Mouse (Mus musculus): ENCODE measurements around the gene Zfp786. TPM values are rescaled to one million over a fixed set of nuclear protein-coding genes. Genes with fewer than 3 reads are reported as not detected.

Gene Zfp786
- polyA plus RNA-seq, 1 experiment = 0.39 TPM

DNA sequence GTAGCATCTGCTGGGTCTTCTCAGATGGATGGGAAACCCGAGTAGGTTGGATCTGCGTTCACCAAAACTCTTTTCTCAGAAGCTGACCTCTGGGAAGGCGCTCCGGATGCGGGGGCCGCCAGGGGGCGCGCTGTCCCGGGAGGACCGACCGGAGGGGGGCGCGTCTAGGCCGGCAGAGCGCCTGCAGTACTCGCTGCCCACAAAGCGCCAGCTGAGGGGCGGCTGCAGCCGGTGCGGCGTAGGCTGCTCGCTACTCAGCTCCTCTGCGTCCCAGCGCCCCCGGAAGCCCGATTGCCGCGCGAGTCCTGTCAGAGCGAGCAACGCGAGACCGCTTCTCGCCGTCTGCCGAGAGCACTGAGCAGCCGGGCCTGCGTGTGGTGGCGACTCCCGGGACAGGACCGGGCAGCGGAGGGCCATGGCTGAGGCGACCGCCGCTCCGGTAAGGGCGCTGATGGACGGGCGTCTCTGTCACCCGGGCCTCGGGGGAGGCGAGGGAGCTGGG is 4.9 kb upstream of the Zfp786 start, which contains the start of gene Zfp398:
Zfp398 (plus strand) TSS at position 180 of the 502 bp plus-strand sequence.
- TF ChIP-seq MYOG (IDR thresholded peaks at IDR 0.05; ENCODE audit: control insufficient read depth, extremely low read depth, insufficient read length) (no peak), MYOD1 (IDR thresholded peaks at IDR 0.05; ENCODE audit: control insufficient read depth, insufficient read length, low read depth) (no peak), CEBPB (IDR thresholded peaks at IDR 0.05; ENCODE audit: low read depth) (no peak), FOSL1 (IDR thresholded peaks at IDR 0.05; ENCODE audit: insufficient read depth, low read length, poor library complexity, severe bottlenecking) (no peak), USF1 (IDR thresholded peaks at IDR 0.05; ENCODE audit: low read depth) (no peak), MAX (IDR thresholded peaks at IDR 0.05) (peak; percentile 23), CTCF (IDR thresholded peaks at IDR 0.05; ENCODE audit: control insufficient read depth, insufficient read depth, insufficient read length) (peak; percentile 99)
- Histone ChIP-seq H3ac (ENCODE audit: control insufficient read depth, insufficient read length, low read depth) (peak within 1 kb of the TSS; percentile 80), H3K4me3 (ENCODE audit: insufficient read depth, poor library complexity, severe bottlenecking) (peak within 1 kb of the TSS; percentile 80), H3K36me3 (ENCODE audit: control insufficient read depth, insufficient read depth) (peaks cover 3% of the 10 kb centered on the region), H3K79me3 (ENCODE audit: low read depth) (peaks cover 6% of the 10 kb centered on the region), H3K79me2 (ENCODE audit: control insufficient read depth, insufficient read depth) (peaks cover 21% of the 10 kb centered on the region), H3K27me3 (ENCODE audit: control insufficient read depth, insufficient read depth, insufficient read length) (no peaks in the 10 kb centered on the region)

DNA sequence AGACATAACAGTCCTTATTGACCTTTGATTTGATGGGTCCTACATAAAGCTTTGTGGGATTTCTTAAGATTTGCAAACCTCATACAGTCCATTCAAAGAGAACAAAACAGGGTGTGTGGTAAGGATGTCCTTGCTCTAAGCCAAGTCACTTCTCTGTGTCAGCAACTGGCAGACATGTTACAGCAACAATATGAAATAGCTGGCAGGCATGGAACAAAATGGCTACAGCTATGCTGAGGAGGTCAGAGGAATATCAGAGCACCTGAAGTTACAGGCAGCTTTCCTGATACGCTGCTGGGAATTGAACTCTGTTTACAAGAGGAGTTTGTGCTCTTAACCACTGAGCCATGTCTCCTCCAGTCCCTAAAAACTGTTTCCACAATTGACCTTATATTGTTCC is 1.6 kb upstream of the Zfp786 start:
- Histone ChIP-seq H3K79me3 (ENCODE audit: low read depth) (peaks cover 2% of the 10 kb centered on the region), H3K79me2 (ENCODE audit: control insufficient read depth, insufficient read depth) (peaks cover 7% of the 10 kb centered on the region), H3K27me3 (ENCODE audit: control insufficient read depth, insufficient read depth, insufficient read length) (no peaks in the 10 kb centered on the region), H3K36me3 (ENCODE audit: control insufficient read depth, insufficient read depth) (no peaks in the 10 kb centered on the region), H3ac (ENCODE audit: control insufficient read depth, insufficient read length, low read depth) (no peak overlapping the region), H3K4me3 (ENCODE audit: insufficient read depth, poor library complexity, severe bottlenecking) (no peak overlapping the region)
- TF ChIP-seq MYOD1 (IDR thresholded peaks at IDR 0.05; ENCODE audit: control insufficient read depth, insufficient read length, low read depth) (no peak), FOSL1 (IDR thresholded peaks at IDR 0.05; ENCODE audit: insufficient read depth, low read length, poor library complexity, severe bottlenecking) (no peak), MAX (IDR thresholded peaks at IDR 0.05) (no peak), MYOG (IDR thresholded peaks at IDR 0.05; ENCODE audit: control insufficient read depth, extremely low read depth, insufficient read length) (no peak), USF1 (IDR thresholded peaks at IDR 0.05; ENCODE audit: low read depth) (no peak)

DNA sequence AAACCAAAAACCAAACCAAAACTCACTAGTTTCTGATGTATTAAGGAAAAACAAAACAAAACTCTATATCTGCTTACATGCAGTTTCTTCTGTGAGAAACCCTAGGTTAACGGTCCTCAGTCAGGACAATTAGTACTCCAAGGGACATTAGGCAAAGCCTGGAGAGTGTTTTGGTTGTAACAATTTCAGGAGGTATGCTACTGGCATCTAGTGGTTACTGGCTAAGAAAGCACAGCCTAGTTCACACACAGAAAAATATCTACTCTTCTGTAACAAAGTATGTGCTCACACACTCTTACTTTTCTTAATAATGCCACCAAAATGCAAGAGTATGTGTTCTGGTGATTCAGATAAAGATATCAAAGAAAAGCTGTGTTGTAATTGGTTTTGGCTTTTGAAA is 1.7 kb downstream of the Zfp786 start:
- H3K79me2 ChIP-seq (ENCODE audit: control insufficient read depth, insufficient read depth) = no peaks in the 10 kb centered on the region
- no peaks in the 10 kb centered on the region for H3K79me3 ChIP-seq (ENCODE audit: low read depth)
- H3K27me3 ChIP-seq (ENCODE audit: control insufficient read depth, insufficient read depth, insufficient read length) = no peaks in the 10 kb centered on the region
- H3K36me3 ChIP-seq (ENCODE audit: control insufficient read depth, insufficient read depth) = no peaks in the 10 kb centered on the region
- no peak for TF ChIP-seq CEBPB (IDR thresholded peaks at IDR 0.05; ENCODE audit: low read depth)
- TF ChIP-seq MYOG (IDR thresholded peaks at IDR 0.05; ENCODE audit: control insufficient read depth, extremely low read depth, insufficient read length) = no peak
- no peak for TF ChIP-seq MAX (IDR thresholded peaks at IDR 0.05)
- TF ChIP-seq CTCF (IDR thresholded peaks at IDR 0.05; ENCODE audit: control insufficient read depth, insufficient read depth, insufficient read length) = no peak
- TF ChIP-seq MYOD1 (IDR thresholded peaks at IDR 0.05; ENCODE audit: control insufficient read depth, insufficient read length, low read depth) = no peak
- TF ChIP-seq USF1 (IDR thresholded peaks at IDR 0.05; ENCODE audit: low read depth) = no peak
- no peak for TF ChIP-seq FOSL1 (IDR thresholded peaks at IDR 0.05; ENCODE audit: insufficient read depth, low read length, poor library complexity, severe bottlenecking)
- H3ac ChIP-seq (ENCODE audit: control insufficient read depth, insufficient read length, low read depth) = no peak overlapping the region
- no peak overlapping the region for H3K4me3 ChIP-seq (ENCODE audit: insufficient read depth, poor library complexity, severe bottlenecking)

DNA sequence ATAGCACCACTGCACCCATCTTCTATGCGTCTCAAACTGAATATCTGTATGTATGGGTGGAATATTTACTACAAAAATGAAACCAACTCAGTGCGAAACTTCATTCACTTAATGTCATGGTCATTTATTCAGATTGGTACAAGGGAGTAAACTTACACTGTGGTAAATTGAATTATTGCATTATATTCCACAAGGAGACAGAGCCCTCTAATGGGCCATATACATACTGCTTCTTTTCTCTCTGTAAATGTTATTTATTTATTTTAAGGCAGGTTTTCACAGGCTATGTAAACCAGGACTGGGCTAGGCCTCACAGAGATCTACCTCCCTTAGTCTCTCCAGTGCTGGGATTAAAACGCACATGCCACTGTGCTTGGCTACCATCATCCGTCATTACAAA is 3.2 kb downstream of the Zfp786 start:
- TF ChIP-seq MYOG (IDR thresholded peaks at IDR 0.05; ENCODE audit: control insufficient read depth, extremely low read depth, insufficient read length) (no peak), MAX (IDR thresholded peaks at IDR 0.05) (no peak), FOSL1 (IDR thresholded peaks at IDR 0.05; ENCODE audit: insufficient read depth, low read length, poor library complexity, severe bottlenecking) (no peak), MYOD1 (IDR thresholded peaks at IDR 0.05; ENCODE audit: control insufficient read depth, insufficient read length, low read depth) (no peak), USF1 (IDR thresholded peaks at IDR 0.05; ENCODE audit: low read depth) (no peak), CTCF (IDR thresholded peaks at IDR 0.05; ENCODE audit: control insufficient read depth, insufficient read depth, insufficient read length) (no peak)
- Histone ChIP-seq H3K79me2 (ENCODE audit: control insufficient read depth, insufficient read depth) (no peaks in the 10 kb centered on the region), H3K4me3 (ENCODE audit: insufficient read depth, poor library complexity, severe bottlenecking) (no peak overlapping the region), H3K27me3 (ENCODE audit: control insufficient read depth, insufficient read depth, insufficient read length) (no peaks in the 10 kb centered on the region), H3K79me3 (ENCODE audit: low read depth) (no peaks in the 10 kb centered on the region), H3K36me3 (ENCODE audit: control insufficient read depth, insufficient read depth) (no peaks in the 10 kb centered on the region), H3ac (ENCODE audit: control insufficient read depth, insufficient read length, low read depth) (no peak overlapping the region)

DNA sequence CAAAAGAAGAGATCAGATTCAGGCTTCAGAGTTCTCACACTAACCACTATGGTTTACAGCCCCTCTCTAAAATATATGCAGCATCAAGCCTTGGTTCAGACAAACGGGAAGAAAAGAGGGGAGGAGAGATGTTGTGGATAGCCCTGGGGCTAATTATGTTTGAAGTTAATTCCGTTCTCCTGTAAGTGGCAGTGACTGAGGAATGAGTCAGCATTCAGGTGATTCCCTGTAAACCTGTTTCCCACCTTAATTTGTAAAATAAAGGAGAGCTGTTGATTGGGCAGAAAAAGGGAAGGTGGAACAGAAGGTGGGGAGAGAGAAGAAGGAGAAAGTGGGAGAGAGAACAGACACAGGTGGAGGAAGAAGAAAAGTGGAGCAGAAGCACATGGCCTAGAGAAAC is 6.4 kb downstream of the Zfp786 start:
- Histone ChIP-seq H3K36me3 (ENCODE audit: control insufficient read depth, insufficient read depth) (no peaks in the 10 kb centered on the region), H3K79me2 (ENCODE audit: control insufficient read depth, insufficient read depth) (no peaks in the 10 kb centered on the region), H3K79me3 (ENCODE audit: low read depth) (no peaks in the 10 kb centered on the region), H3K27me3 (ENCODE audit: control insufficient read depth, insufficient read depth, insufficient read length) (no peaks in the 10 kb centered on the region), H3ac (ENCODE audit: control insufficient read depth, insufficient read length, low read depth) (no peak overlapping the region), H3K4me3 (ENCODE audit: insufficient read depth, poor library complexity, severe bottlenecking) (no peak overlapping the region)
- no peak for TF ChIP-seq CTCF (IDR thresholded peaks at IDR 0.05; ENCODE audit: control insufficient read depth, insufficient read depth, insufficient read length)
- TF ChIP-seq FOSL1 (IDR thresholded peaks at IDR 0.05; ENCODE audit: insufficient read depth, low read length, poor library complexity, severe bottlenecking) = no peak
- TF ChIP-seq MYOG (IDR thresholded peaks at IDR 0.05; ENCODE audit: control insufficient read depth, extremely low read depth, insufficient read length) = no peak
- TF ChIP-seq USF1 (IDR thresholded peaks at IDR 0.05; ENCODE audit: low read depth) = no peak
- TF ChIP-seq MYOD1 (IDR thresholded peaks at IDR 0.05; ENCODE audit: control insufficient read depth, insufficient read length, low read depth) = no peak

DNA sequence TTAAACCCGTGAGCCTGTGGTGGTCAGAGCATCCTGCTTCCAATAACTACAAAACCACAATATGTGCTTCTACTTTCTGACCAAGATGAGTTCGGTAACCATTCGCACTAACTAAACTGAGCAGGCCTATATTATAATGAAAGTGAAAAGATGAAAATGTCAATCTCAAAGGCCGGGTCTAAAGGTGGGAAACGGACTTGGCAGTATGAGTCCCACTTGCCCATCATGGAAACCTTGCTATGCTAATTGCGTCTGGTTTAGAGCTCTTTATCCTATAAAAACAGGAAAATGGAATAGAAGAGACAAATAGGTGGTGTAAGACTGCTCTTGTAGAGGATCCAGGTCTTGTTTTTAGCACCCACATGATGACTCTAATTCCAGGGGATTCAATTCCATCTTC is 8.9 kb downstream of the Zfp786 start:
- Histone ChIP-seq H3K79me2 (ENCODE audit: control insufficient read depth, insufficient read depth) (no peaks in the 10 kb centered on the region), H3K27me3 (ENCODE audit: control insufficient read depth, insufficient read depth, insufficient read length) (no peaks in the 10 kb centered on the region), H3K79me3 (ENCODE audit: low read depth) (no peaks in the 10 kb centered on the region), H3K4me3 (ENCODE audit: insufficient read depth, poor library complexity, severe bottlenecking) (no peak overlapping the region), H3ac (ENCODE audit: control insufficient read depth, insufficient read length, low read depth) (no peak overlapping the region), H3K36me3 (ENCODE audit: control insufficient read depth, insufficient read depth) (no peaks in the 10 kb centered on the region)
- TF ChIP-seq FOSL1 (IDR thresholded peaks at IDR 0.05; ENCODE audit: insufficient read depth, low read length, poor library complexity, severe bottlenecking) = no peak
- TF ChIP-seq CEBPB (IDR thresholded peaks at IDR 0.05; ENCODE audit: low read depth) = no peak
- no peak for TF ChIP-seq CTCF (IDR thresholded peaks at IDR 0.05; ENCODE audit: control insufficient read depth, insufficient read depth, insufficient read length)
- no peak for TF ChIP-seq MYOD1 (IDR thresholded peaks at IDR 0.05; ENCODE audit: control insufficient read depth, insufficient read length, low read depth)
- no peak for TF ChIP-seq MAX (IDR thresholded peaks at IDR 0.05)
- TF ChIP-seq MYOG (IDR thresholded peaks at IDR 0.05; ENCODE audit: control insufficient read depth, extremely low read depth, insufficient read length) = no peak
- no peak for TF ChIP-seq USF1 (IDR thresholded peaks at IDR 0.05; ENCODE audit: low read depth)
